Mouse (Mus musculus): ENCODE measurements around the gene Vmn1r229. TPM values are rescaled to one million over a fixed set of nuclear protein-coding genes. Genes with fewer than 3 reads are reported as not detected.

Vmn1r229 gene
- polyA plus RNA-seq (2012; rRNA removed) (not detected in 2 replicates), polyA plus RNA-seq (2014; fragmentation: Nextera tagmentation; extraction: Ambion mirVana) (not detected in 2 replicates)

DNA sequence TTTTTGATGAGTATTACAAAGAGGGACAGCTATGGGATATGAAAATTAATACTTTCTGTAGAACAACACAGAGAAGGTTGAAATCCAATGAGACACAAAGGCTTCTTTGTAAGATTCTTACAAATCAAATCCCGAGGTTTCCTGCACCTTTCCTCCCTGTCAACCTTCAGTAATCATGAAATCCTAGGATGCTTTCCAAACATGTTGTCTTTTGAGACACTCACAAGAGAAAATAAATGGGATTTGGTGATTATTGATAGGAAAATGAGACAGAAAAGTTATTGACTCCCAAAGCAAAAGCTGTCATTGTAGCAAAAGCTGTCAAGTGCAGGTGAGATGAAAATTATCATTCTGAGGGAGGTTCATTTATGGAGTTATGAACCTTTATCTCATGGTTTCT, at the start of gene Vmn1r229:
TSS of gene Vmn1r229 (plus strand) at position 301 of the 400 bp plus-strand sequence.
- no peaks in the 10 kb centered on the region for H3K27me3 ChIP-seq (ENCODE audit: control insufficient read depth, insufficient read depth, low read length)
- TF ChIP-seq EP300 (IDR thresholded peaks at IDR 0.05; ENCODE audit: low read depth) (no peak), CTCF (IDR thresholded peaks at IDR 0.05; ENCODE audit: low read depth) (no peak)
- H3K4me1 ChIP-seq (replicated peaks; ENCODE audit: control insufficient read depth in 2 of 2, insufficient read depth in 2 of 2, low read length in 1 of 2), result no peaks in the 10 kb centered on the region
- WGBS (ENCODE audit: insufficient replicate concordance), result 15% methylated on average over 1 of the region's 1 CpGs
- H3K27ac ChIP-seq, result no peak within 1 kb of the TSS
- no peaks in the 10 kb centered on the region for H3K36me3 ChIP-seq (replicated peaks; ENCODE audit: control insufficient read depth, insufficient read depth, low read depth)
- H3K9ac ChIP-seq (replicated peaks), result no peak within 1 kb of the TSS
- ATAC-seq (ENCODE audit: insufficient read depth) (no peak), DNase-seq (ENCODE audit: low read depth in 3 of 3, low spot score in 3 of 3) (no peak)
- H3K4me3 ChIP-seq (ENCODE audit: insufficient read depth in 1 of 2, low read depth in 2 of 2, low read length in 2 of 2), result no peak within 1 kb of the TSS
- no peak within 1 kb of the TSS for H3K4me2 ChIP-seq (ENCODE audit: low read depth)
- H3K9me3 ChIP-seq (ENCODE audit: control insufficient read depth, low read length), result no peaks in the 10 kb centered on the region

DNA sequence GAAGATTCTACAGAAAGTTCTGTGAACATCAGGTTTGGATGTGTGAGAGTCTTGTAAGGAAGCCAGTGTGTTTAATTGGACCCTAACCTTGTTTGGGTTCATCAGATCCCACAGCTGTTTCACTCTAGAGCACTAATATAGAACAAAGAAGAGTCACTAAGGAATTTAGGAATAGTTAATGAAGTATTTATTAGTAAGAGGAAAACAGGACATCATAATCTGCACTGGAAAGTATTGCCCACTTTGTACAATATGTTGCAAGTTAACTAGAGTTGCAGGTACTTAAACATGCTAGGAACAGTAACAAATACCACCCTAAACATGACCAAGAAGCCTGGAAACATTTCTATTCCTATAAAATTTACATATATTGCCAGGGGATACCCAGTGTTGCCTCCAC, 25.3 kb upstream of the Vmn1r229 start, which contains the start of gene Vmn1r228:
TSS of gene Vmn1r228 (minus strand) at position 101 of the 400 bp plus-strand sequence.
- Histone ChIP-seq H3K36me3 (replicated peaks; ENCODE audit: control insufficient read depth, insufficient read depth, low read depth) (no peaks in the 10 kb centered on the region), H3K9me3 (ENCODE audit: control insufficient read depth, low read length) (no peaks in the 10 kb centered on the region), H3K4me2 (ENCODE audit: low read depth) (no peak within 1 kb of the TSS), H3K27me3 (ENCODE audit: control insufficient read depth, insufficient read depth, low read length) (no peaks in the 10 kb centered on the region), H3K27ac (no peak within 1 kb of the TSS), H3K4me3 (ENCODE audit: insufficient read depth in 1 of 2, low read depth in 2 of 2, low read length in 2 of 2) (no peak within 1 kb of the TSS), H3K9ac (replicated peaks) (no peak within 1 kb of the TSS), H3K4me1 (replicated peaks; ENCODE audit: control insufficient read depth in 2 of 2, insufficient read depth in 2 of 2, low read length in 1 of 2) (no peaks in the 10 kb centered on the region)
- ATAC-seq (ENCODE audit: insufficient read depth), result no peak
- DNase-seq (ENCODE audit: low read depth in 3 of 3, low spot score in 3 of 3), result no peak
- TF ChIP-seq EP300 (IDR thresholded peaks at IDR 0.05; ENCODE audit: low read depth) (no peak), CTCF (IDR thresholded peaks at IDR 0.05; ENCODE audit: low read depth) (no peak)

DNA sequence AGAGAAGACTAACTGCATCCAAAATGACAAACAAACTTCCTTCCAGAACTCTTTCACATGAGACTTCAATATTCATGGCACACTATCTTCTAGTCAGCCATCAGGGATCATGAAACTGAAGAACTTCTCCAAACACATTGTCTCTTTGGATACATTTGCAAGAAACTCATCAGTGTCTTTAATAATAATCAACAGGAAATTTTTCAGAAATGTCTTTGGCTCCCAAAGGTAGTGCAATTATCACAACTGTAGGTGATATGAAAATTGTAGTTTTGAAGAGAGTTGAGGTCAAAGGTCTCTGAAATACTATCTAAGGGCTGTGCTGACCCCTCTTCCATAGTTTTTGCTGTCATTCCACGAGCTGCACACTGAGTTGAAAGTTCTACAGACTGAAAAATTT, 28.8 kb downstream of the Vmn1r229 start, which contains the start of gene Vmn1r230:
TSS of gene Vmn1r230 (plus strand) at position 301 of the 400 bp plus-strand sequence.
- Histone ChIP-seq H3K4me3 (ENCODE audit: insufficient read depth in 1 of 2, low read depth in 2 of 2, low read length in 2 of 2) (no peak within 1 kb of the TSS), H3K9me3 (ENCODE audit: control insufficient read depth, low read length) (no peaks in the 10 kb centered on the region), H3K4me2 (ENCODE audit: low read depth) (no peak within 1 kb of the TSS), H3K9ac (replicated peaks) (no peak within 1 kb of the TSS), H3K27me3 (ENCODE audit: control insufficient read depth, insufficient read depth, low read length) (no peaks in the 10 kb centered on the region), H3K36me3 (replicated peaks; ENCODE audit: control insufficient read depth, insufficient read depth, low read depth) (no peaks in the 10 kb centered on the region), H3K27ac (no peak within 1 kb of the TSS), H3K4me1 (replicated peaks; ENCODE audit: control insufficient read depth in 2 of 2, insufficient read depth in 2 of 2, low read length in 1 of 2) (no peaks in the 10 kb centered on the region)
- no peak for ATAC-seq (ENCODE audit: insufficient read depth)
- TF ChIP-seq CTCF (IDR thresholded peaks at IDR 0.05; ENCODE audit: low read depth) (no peak), EP300 (IDR thresholded peaks at IDR 0.05; ENCODE audit: low read depth) (no peak)
- no peak for DNase-seq (ENCODE audit: low read depth in 3 of 3, low spot score in 3 of 3)
- 0% methylated on average over 1 of the region's 1 CpGs for WGBS (ENCODE audit: insufficient replicate concordance)

Other genes starting within 250 kb of the Vmn1r229 start
- gene Vmn2r109, start 246.8 kb upstream of the Vmn1r229 start, polyA plus RNA-seq (2012; rRNA removed), result not detected in 2 replicates
- gene Vmn2r109, start 246.8 kb upstream of the Vmn1r229 start, polyA plus RNA-seq (2014; fragmentation: Nextera tagmentation; extraction: Ambion mirVana), result not detected in 2 replicates
- not detected in 2 replicates for gene Vmn2r110, start 215.1 kb upstream of the Vmn1r229 start, polyA plus RNA-seq (2012; rRNA removed)
- gene Vmn2r110, start 215.1 kb upstream of the Vmn1r229 start, polyA plus RNA-seq (2014; fragmentation: Nextera tagmentation; extraction: Ambion mirVana), result 0.01 TPM in 1 of 2 replicates, not detected in the other
- not detected in 2 replicates for gene Fpr-rs3, start 186.7 kb upstream of the Vmn1r229 start, polyA plus RNA-seq (2012; rRNA removed)
- gene Fpr-rs3, start 186.7 kb upstream of the Vmn1r229 start, polyA plus RNA-seq (2014; fragmentation: Nextera tagmentation; extraction: Ambion mirVana), result not detected in 2 replicates
- gene Vmn1r226, start 128.7 kb upstream of the Vmn1r229 start, polyA plus RNA-seq (2012; rRNA removed), result not detected in 2 replicates
- gene Vmn1r226, start 128.7 kb upstream of the Vmn1r229 start, polyA plus RNA-seq (2014; fragmentation: Nextera tagmentation; extraction: Ambion mirVana), result not detected in 2 replicates
- gene Vmn1r227, start 81.7 kb upstream of the Vmn1r229 start, polyA plus RNA-seq (2012; rRNA removed), result not detected in 2 replicates
- gene Vmn1r227, start 81.7 kb upstream of the Vmn1r229 start, polyA plus RNA-seq (2014; fragmentation: Nextera tagmentation; extraction: Ambion mirVana), result not detected in 2 replicates
- not detected in 2 replicates for gene Vmn1r228, start 25.4 kb upstream of the Vmn1r229 start, polyA plus RNA-seq (2012; rRNA removed)
- not detected in 2 replicates for gene Vmn1r228, start 25.4 kb upstream of the Vmn1r229 start, polyA plus RNA-seq (2014; fragmentation: Nextera tagmentation; extraction: Ambion mirVana)
- gene Vmn1r230, start 28.9 kb downstream of the Vmn1r229 start, polyA plus RNA-seq (2012; rRNA removed), result not detected in 2 replicates
- not detected in 2 replicates for gene Vmn1r230, start 28.9 kb downstream of the Vmn1r229 start, polyA plus RNA-seq (2014; fragmentation: Nextera tagmentation; extraction: Ambion mirVana)
- not detected in 2 replicates for gene Vmn1r231, start 93.5 kb downstream of the Vmn1r229 start, polyA plus RNA-seq (2012; rRNA removed)
- not detected in 2 replicates for gene Vmn1r231, start 93.5 kb downstream of the Vmn1r229 start, polyA plus RNA-seq (2014; fragmentation: Nextera tagmentation; extraction: Ambion mirVana)
- not detected in 2 replicates for gene Vmn1r232, start 108.2 kb downstream of the Vmn1r229 start, polyA plus RNA-seq (2012; rRNA removed)
- gene Vmn1r232, start 108.2 kb downstream of the Vmn1r229 start, polyA plus RNA-seq (2014; fragmentation: Nextera tagmentation; extraction: Ambion mirVana), result not detected in 2 replicates
- 46.0 and 54.5 TPM in 2 replicates for gene Ppp2r1a, start 133.8 kb downstream of the Vmn1r229 start, polyA plus RNA-seq (2012; rRNA removed)
- gene Ppp2r1a, start 133.8 kb downstream of the Vmn1r229 start, polyA plus RNA-seq (2014; fragmentation: Nextera tagmentation; extraction: Ambion mirVana), result 82.4 and 82.5 TPM in 2 replicates
- not detected in 2 replicates for gene Vmn1r233, start 184.9 kb downstream of the Vmn1r229 start, polyA plus RNA-seq (2012; rRNA removed)
- gene Vmn1r233, start 184.9 kb downstream of the Vmn1r229 start, polyA plus RNA-seq (2014; fragmentation: Nextera tagmentation; extraction: Ambion mirVana), result not detected in 2 replicates
- 2.4 and 4.5 TPM in 2 replicates for gene Zfp160, start 197.3 kb downstream of the Vmn1r229 start, polyA plus RNA-seq (2012; rRNA removed)
- gene Zfp160, start 197.3 kb downstream of the Vmn1r229 start, polyA plus RNA-seq (2014; fragmentation: Nextera tagmentation; extraction: Ambion mirVana), result 4.4 and 4.5 TPM in 2 replicates